Mouse (Mus musculus) heart, embryonic 15.5 days (tissue): Measurements from ENCODE around the gene Fibp. TPM values are rescaled to one million over a fixed set of nuclear protein-coding genes. Genes with fewer than 3 reads are reported as not detected.

Experiments
- ATAC-seq: fragments of 200-750 bp; cut with Nextera tagmentation; replicated peaks from 2 replicates; pipeline ENCODE4 v1.8.0; 2017; ENCODE audit warnings: low read depth, moderate TSS enrichment; ENCODE audit not compliant: insufficient number of reproducible peaks, insufficient read depth, low FRiP score
- H3K27ac ChIP-seq: fragments of 300-500 bp; sonication (generic); 2 replicates; pipeline ENCODE4 v1.5.1; 2015; ENCODE audit warnings: mild to moderate bottlenecking, inconsistent platforms
- H3K27me3 ChIP-seq: fragments of 300-500 bp; sonication (generic); 2 replicates; pipeline ENCODE4 v1.6.1; 2015; ENCODE audit warnings: inconsistent platforms
- H3K36me3 ChIP-seq: fragments of 300-500 bp; sonication (generic); 2 replicates; pipeline ENCODE4 v1.6.1; 2015; ENCODE audit warnings: mild to moderate bottlenecking, inconsistent platforms
- H3K4me1 ChIP-seq: fragments of 300-500 bp; sonication (generic); replicated peaks from 2 replicates; pipeline ENCODE4 v1.6.1; 2015; ENCODE audit warnings: inconsistent platforms
- H3K4me2 ChIP-seq: fragments of 300-500 bp; sonication (generic); 2 replicates; pipeline ENCODE4 v1.6.1; 2015; ENCODE audit warnings: inconsistent platforms, mild to moderate bottlenecking, moderate library complexity
- H3K4me3 ChIP-seq: fragments of 300-500 bp; sonication (generic); 2 replicates; pipeline ENCODE4 v1.5.1; 2015; ENCODE audit warnings: mild to moderate bottlenecking, inconsistent platforms
- H3K9ac ChIP-seq: fragments of 300-500 bp; sonication (generic); 2 replicates; pipeline ENCODE4 v1.6.1; 2015; ENCODE audit warnings: mild to moderate bottlenecking, inconsistent platforms
- H3K9me3 ChIP-seq: fragments of 300-500 bp; sonication (generic); replicated peaks from 2 replicates; pipeline ENCODE4 v1.6.1; 2016; ENCODE audit warnings: inconsistent platforms
- WGBS: fragments of 180-500 bp; shearing (Covaris S2); methylation state at CpG from one replicate; pipeline ENCODE4 v1.1.7; 2015; ENCODE audit warnings: mixed read lengths; 5-methylcytosine and 5-hydroxymethylcytosine counted together
- polyA plus RNA-seq: library from polyadenylated mRNA; unstranded; fragments of >200 nt; fragmentation: Nextera tagmentation; extraction: Ambion mirVana; gene quantifications from 2 replicates; pipeline ENCODE4 v1.2.1, GENCODE M21; 2015

Gene Fibp
- polyA plus RNA-seq, 1 experiment from 2014 or later, result 97.9 TPM

- peak; percentile 58; the same call in 1 of the 2 replicates for ATAC-seq
Measured at GRCm38 (mm10) chr19:5432992-5433852, 27.2 kb upstream of the Fibp start.

GRCm38 (mm10) chr19:5433951-5434350 is 26.5 kb upstream of the Fibp start:
- 48% methylated on average over 7 of the region's 7 CpGs for WGBS
- peaks cover 28% of the 10 kb centered on the region for H3K4me1 ChIP-seq
- H3K9ac ChIP-seq, result no peak overlapping the region

More at GRCm38 (mm10) chr19:5432992-5433852, 27.2 kb upstream of the Fibp start:
- WGBS, result 6% methylated on average over 16 of the region's 16 CpGs
- Histone ChIP-seq H3K27me3 (peaks cover 5% of the 10 kb centered on the region; the same call in 1 of the 2 replicates), H3K36me3 (no peaks in the 10 kb centered on the region), H3K4me2 (peak overlapping the region; percentile 86), H3K4me1 (peaks cover 29% of the 10 kb centered on the region), H3K9ac (peak overlapping the region; percentile 47), H3K4me3 (peak overlapping the region; percentile 46), H3K27ac (peak overlapping the region; percentile 73), H3K9me3 (no peaks in the 10 kb centered on the region)

GRCm38 (mm10) chr19:5444371-5444908 is 16.0 kb upstream of the Fibp start:
- H3K27ac ChIP-seq, result no peak overlapping the region
- peaks cover 41% of the 10 kb centered on the region for H3K27me3 ChIP-seq
- H3K9me3 ChIP-seq, result no peaks in the 10 kb centered on the region
- H3K9ac ChIP-seq, result no peak overlapping the region
- ATAC-seq, result no peak
- peaks cover 20% of the 10 kb centered on the region for H3K4me1 ChIP-seq
- no peak overlapping the region for H3K4me2 ChIP-seq
- no peaks in the 10 kb centered on the region for H3K36me3 ChIP-seq
- 61% methylated on average over 9 of the region's 9 CpGs for WGBS
- H3K4me3 ChIP-seq, result no peak overlapping the region

More at GRCm38 (mm10) chr19:5433951-5434350, 26.5 kb upstream of the Fibp start:
- no peak for ATAC-seq
- H3K27me3 ChIP-seq, result peaks cover 5% of the 10 kb centered on the region; the same call in 1 of the 2 replicates
- no peaks in the 10 kb centered on the region for H3K36me3 ChIP-seq
- peak overlapping the region; percentile 46; the same call in 1 of the 2 replicates for H3K4me3 ChIP-seq
- H3K4me2 ChIP-seq, result peak overlapping the region; percentile 86
- peak overlapping the region; percentile 73; the same call in 1 of the 2 replicates for H3K27ac ChIP-seq
- H3K9me3 ChIP-seq, result no peaks in the 10 kb centered on the region

- H3K27me3 ChIP-seq, result peaks cover 46% of the 10 kb centered on the region
- 15% methylated on average over 7 of the region's 7 CpGs for WGBS
- H3K4me2 ChIP-seq, result no peak overlapping the region
- H3K4me1 ChIP-seq, result peaks cover 20% of the 10 kb centered on the region
- no peak overlapping the region for H3K27ac ChIP-seq
- no peaks in the 10 kb centered on the region for H3K36me3 ChIP-seq
- no peak overlapping the region for H3K9ac ChIP-seq
- no peak overlapping the region for H3K4me3 ChIP-seq
- no peaks in the 10 kb centered on the region for H3K9me3 ChIP-seq
- no peak for ATAC-seq
Measured at GRCm38 (mm10) chr19:5444954-5445353, 15.5 kb upstream of the Fibp start.

GRCm38 (mm10) chr19:5445747-5446146 is 14.7 kb upstream of the Fibp start:
- peaks cover 20% of the 10 kb centered on the region for H3K4me1 ChIP-seq
- H3K27me3 ChIP-seq, result peaks cover 54% of the 10 kb centered on the region
- H3K9ac ChIP-seq, result no peak overlapping the region
- H3K36me3 ChIP-seq, result no peaks in the 10 kb centered on the region
- H3K27ac ChIP-seq, result no peak overlapping the region
- no peak overlapping the region for H3K4me2 ChIP-seq
- H3K9me3 ChIP-seq, result no peaks in the 10 kb centered on the region
- ATAC-seq, result no peak
- WGBS, result 83% methylated on average over 5 of the region's 5 CpGs
- no peak overlapping the region for H3K4me3 ChIP-seq

GRCm38 (mm10) chr19:5447515-5448353 is 12.7 kb upstream of the Fibp start, which contains the start of gene Fosl1:
Gene Fosl1, plus strand, starts transcription at chr19:5447547.
- peaks cover 54% of the 10 kb centered on the region for H3K27me3 ChIP-seq
- H3K9me3 ChIP-seq, result no peaks in the 10 kb centered on the region
- peaks cover 20% of the 10 kb centered on the region for H3K4me1 ChIP-seq
- H3K4me3 ChIP-seq, result peak within 1 kb of the TSS; percentile 60
- H3K4me2 ChIP-seq, result peak within 1 kb of the TSS; percentile 95
- H3K9ac ChIP-seq, result peak within 1 kb of the TSS; percentile 42
- no peaks in the 10 kb centered on the region for H3K36me3 ChIP-seq
- ATAC-seq, result peak; percentile 70
- WGBS, result under 1% methylated on average over 70 of the region's 70 CpGs
- H3K27ac ChIP-seq, result no peak within 1 kb of the TSS

GRCm38 (mm10) chr19:5448354-5449150 is 11.9 kb upstream of the Fibp start:
- 7% methylated on average over 36 of the region's 36 CpGs for WGBS
- no peaks in the 10 kb centered on the region for H3K36me3 ChIP-seq
- H3K4me2 ChIP-seq, result peak overlapping the region; percentile 95
- H3K4me1 ChIP-seq, result peaks cover 20% of the 10 kb centered on the region
- no peak overlapping the region for H3K27ac ChIP-seq
- peak overlapping the region; percentile 42; the same call in 1 of the 2 replicates for H3K9ac ChIP-seq
- no peak for ATAC-seq
- peaks cover 54% of the 10 kb centered on the region for H3K27me3 ChIP-seq
- no peaks in the 10 kb centered on the region for H3K9me3 ChIP-seq
- peak overlapping the region; percentile 60 for H3K4me3 ChIP-seq

- 65% methylated on average over 3 of the region's 3 CpGs for WGBS
- H3K27ac ChIP-seq, result no peak overlapping the region
- ATAC-seq, result no peak
Measured at GRCm38 (mm10) chr19:5449673-5450072, 10.7 kb upstream of the Fibp start.

GRCm38 (mm10) chr19:5451766-5452165 is 8.6 kb upstream of the Fibp start:
- H3K36me3 ChIP-seq, result no peaks in the 10 kb centered on the region
- peaks cover 38% of the 10 kb centered on the region for H3K27me3 ChIP-seq
- no peak overlapping the region for H3K4me2 ChIP-seq
- no peak overlapping the region for H3K27ac ChIP-seq
- H3K9me3 ChIP-seq, result no peaks in the 10 kb centered on the region
- 75% methylated on average over 6 of the region's 6 CpGs for WGBS
- H3K4me1 ChIP-seq, result peaks cover 39% of the 10 kb centered on the region
- no peak overlapping the region for H3K4me3 ChIP-seq
- ATAC-seq, result no peak
- H3K9ac ChIP-seq, result no peak overlapping the region

More at GRCm38 (mm10) chr19:5449673-5450072, 10.7 kb upstream of the Fibp start:
- Histone ChIP-seq H3K36me3 (no peaks in the 10 kb centered on the region), H3K4me2 (no peak overlapping the region), H3K27me3 (peaks cover 53% of the 10 kb centered on the region), H3K9me3 (no peaks in the 10 kb centered on the region), H3K9ac (no peak overlapping the region), H3K4me3 (no peak overlapping the region), H3K4me1 (peaks cover 23% of the 10 kb centered on the region)

- no peaks in the 10 kb centered on the region for H3K9me3 ChIP-seq
- WGBS, result 80% methylated on average over 11 of the region's 12 CpGs
- no peaks in the 10 kb centered on the region for H3K36me3 ChIP-seq
- peak overlapping the region; percentile 80; the same call in 1 of the 2 replicates for H3K9ac ChIP-seq
- H3K4me2 ChIP-seq, result peak overlapping the region; percentile 94
- peak overlapping the region; percentile 64 for H3K4me3 ChIP-seq
- no peak for ATAC-seq
- H3K27me3 ChIP-seq, result peaks cover 6% of the 10 kb centered on the region; the same call in 1 of the 2 replicates
- H3K4me1 ChIP-seq, result peaks cover 34% of the 10 kb centered on the region
- peak overlapping the region; percentile 88; the same call in 1 of the 2 replicates for H3K27ac ChIP-seq
Measured at GRCm38 (mm10) chr19:5455037-5455436, 5.4 kb upstream of the Fibp start.
